Mouse (Mus musculus): Measurements from ENCODE around the gene Tbc1d20.

The Tbc1d20 gene

GRCm38 (mm10) chr2:152326157-152326556 lies 32.5 kb downstream of the Tbc1d20 start:
- no peak for DNase-seq (ENCODE audit: low spot score in 2 of 2)

- DNase-seq (ENCODE audit: low spot score in 2 of 2): no peak
These were observed 33.0 kb downstream of the Tbc1d20 start for GRCm38 (mm10) chr2:152326654-152327053.

- DNase-seq (ENCODE audit: low spot score in 2 of 2): no peak
These were observed 34.4 kb downstream of the Tbc1d20 start for GRCm38 (mm10) chr2:152327980-152328379.

GRCm38 (mm10) chr2:152330858-152331423 lies 37.3 kb downstream of the Tbc1d20 start:
- peak; percentile 50 to 73 for DNase-seq (ENCODE audit: low spot score in 2 of 2)

- DNase-seq (ENCODE audit: low spot score in 2 of 2): peak; percentile 87 to 90
These were observed 38.6 kb downstream of the Tbc1d20 start, which contains the start of gene Rbck1 for GRCm38 (mm10) chr2:152332101-152332825. Gene Rbck1 (minus strand): TSS chr2:152332653.

- DNase-seq (ENCODE audit: low spot score in 2 of 2): no peak
These were observed 39.8 kb downstream of the Tbc1d20 start for GRCm38 (mm10) chr2:152333345-152334006.

- DNase-seq (ENCODE audit: low spot score in 2 of 2): no peak
These were observed 41.7 kb downstream of the Tbc1d20 start for GRCm38 (mm10) chr2:152335289-152335820.

GRCm38 (mm10) chr2:152336856-152337255 lies 43.2 kb downstream of the Tbc1d20 start:
- no peak for DNase-seq (ENCODE audit: low spot score in 2 of 2)

- no peak for DNase-seq (ENCODE audit: low spot score in 2 of 2)
These were observed 44.1 kb downstream of the Tbc1d20 start for GRCm38 (mm10) chr2:152337591-152338212.

GRCm38 (mm10) chr2:152338319-152338718 lies 44.7 kb downstream of the Tbc1d20 start:
- DNase-seq (ENCODE audit: low spot score in 2 of 2): no peak

GRCm38 (mm10) chr2:152339631-152340179 lies 46.1 kb downstream of the Tbc1d20 start:
- no peak for DNase-seq (ENCODE audit: low spot score in 2 of 2)

- peak; percentile 79 to 89 for DNase-seq (ENCODE audit: low spot score in 2 of 2)
These were observed 49.9 kb downstream of the Tbc1d20 start, which contains the start of gene Trib3 for GRCm38 (mm10) chr2:152343329-152344213. Gene Trib3 (minus strand): TSS chr2:152344032.

- DNase-seq (ENCODE audit: low spot score in 2 of 2): no peak
These were observed 50.7 kb downstream of the Tbc1d20 start for GRCm38 (mm10) chr2:152344361-152344760.

- DNase-seq (ENCODE audit: low spot score in 2 of 2): no peak
These were observed 51.3 kb downstream of the Tbc1d20 start for GRCm38 (mm10) chr2:152344909-152345308.

- no peak for DNase-seq (ENCODE audit: low spot score in 2 of 2)
These were observed 51.8 kb downstream of the Tbc1d20 start for GRCm38 (mm10) chr2:152345393-152345792.

- no peak for DNase-seq (ENCODE audit: low spot score in 2 of 2)
These were observed 53.3 kb downstream of the Tbc1d20 start for GRCm38 (mm10) chr2:152346776-152347465.

- no peak for DNase-seq (ENCODE audit: low spot score in 2 of 2)
These were observed 54.1 kb downstream of the Tbc1d20 start for GRCm38 (mm10) chr2:152347722-152348121.

GRCm38 (mm10) chr2:152349205-152349604 lies 55.6 kb downstream of the Tbc1d20 start:
- no peak for DNase-seq (ENCODE audit: low spot score in 2 of 2)

GRCm38 (mm10) chr2:152349842-152350540 lies 56.4 kb downstream of the Tbc1d20 start:
- no peak for DNase-seq (ENCODE audit: low spot score in 2 of 2)
